Mouse (Mus musculus): ENCODE results near the gene Gm3646. TPM values are rescaled to one million over a fixed set of nuclear protein-coding genes. Genes with fewer than 3 reads are reported as not detected.

Gm3646 gene
- not detected in 2 replicates for polyA plus RNA-seq (2016; fragmentation: Nextera tagmentation; extraction: Ambion mirVana)

GRCm38 (mm10) chr1:39805243-39805979 is at the start of gene Gm3646:
Gene Gm3646, minus strand, starts transcription at chr1:39805332.
- no peaks in the 10 kb centered on the region for H3K9me3 ChIP-seq
- H3K27me3 ChIP-seq (ENCODE audit: insufficient read depth, poor library complexity, severe bottlenecking), result no peaks in the 10 kb centered on the region
- DNase-seq (ENCODE audit: low spot score), result no peak
- H3K27ac ChIP-seq, result no peak within 1 kb of the TSS
- H3K4me3 ChIP-seq, result no peak within 1 kb of the TSS
- H3K4me1 ChIP-seq (replicated peaks), result no peaks in the 10 kb centered on the region
- H3K36me3 ChIP-seq, result no peaks in the 10 kb centered on the region
- WGBS, result 84% methylated on average over 4 of the region's 4 CpGs

GRCm38 (mm10) chr1:39847066-39847465 is 41.9 kb upstream of the Gm3646 start:
- H3K27me3 ChIP-seq (ENCODE audit: insufficient read depth, poor library complexity, severe bottlenecking), result no peaks in the 10 kb centered on the region
- H3K4me1 ChIP-seq (replicated peaks), result peaks cover 15% of the 10 kb centered on the region; the same call in 1 of the 2 replicates
- H3K9me3 ChIP-seq, result no peaks in the 10 kb centered on the region
- H3K27ac ChIP-seq, result no peak overlapping the region
- H3K4me3 ChIP-seq, result no peak overlapping the region
- no peaks in the 10 kb centered on the region for H3K36me3 ChIP-seq
- DNase-seq (ENCODE audit: low spot score), result no peak
- WGBS, result 86% methylated on average over 7 of the region's 7 CpGs

GRCm38 (mm10) chr1:39846031-39846550 is 41.0 kb upstream of the Gm3646 start:
- H3K36me3 ChIP-seq, result no peaks in the 10 kb centered on the region
- DNase-seq (ENCODE audit: low spot score), result no peak
- no peaks in the 10 kb centered on the region for H3K9me3 ChIP-seq
- H3K27ac ChIP-seq, result no peak overlapping the region
- H3K4me1 ChIP-seq (replicated peaks), result peaks cover 6% of the 10 kb centered on the region; the same call in 1 of the 2 replicates
- no peaks in the 10 kb centered on the region for H3K27me3 ChIP-seq (ENCODE audit: insufficient read depth, poor library complexity, severe bottlenecking)
- 69% methylated on average over 4 of the region's 4 CpGs for WGBS
- no peak overlapping the region for H3K4me3 ChIP-seq

GRCm38 (mm10) chr1:39843328-39843727 is 38.2 kb upstream of the Gm3646 start:
- no peaks in the 10 kb centered on the region for H3K36me3 ChIP-seq
- no peak for DNase-seq (ENCODE audit: low spot score)
- no peaks in the 10 kb centered on the region for H3K9me3 ChIP-seq
- H3K4me1 ChIP-seq (replicated peaks), result peaks cover 29% of the 10 kb centered on the region
- H3K27ac ChIP-seq, result no peak overlapping the region
- H3K27me3 ChIP-seq (ENCODE audit: insufficient read depth, poor library complexity, severe bottlenecking), result no peaks in the 10 kb centered on the region
- H3K4me3 ChIP-seq, result no peak overlapping the region
- 80% methylated on average over 5 of the region's 5 CpGs for WGBS

- 92% methylated on average over 14 of the region's 14 CpGs for WGBS
- H3K4me1 ChIP-seq (replicated peaks), result peaks cover 32% of the 10 kb centered on the region
- no peak for DNase-seq (ENCODE audit: low spot score)
- H3K27ac ChIP-seq, result no peak overlapping the region
- no peaks in the 10 kb centered on the region for H3K27me3 ChIP-seq (ENCODE audit: insufficient read depth, poor library complexity, severe bottlenecking)
- no peaks in the 10 kb centered on the region for H3K9me3 ChIP-seq
- no peaks in the 10 kb centered on the region for H3K36me3 ChIP-seq
- no peak overlapping the region for H3K4me3 ChIP-seq
Observed at GRCm38 (mm10) chr1:39842218-39843007, 37.3 kb upstream of the Gm3646 start.

- Histone ChIP-seq H3K4me3 (no peak overlapping the region), H3K27ac (peak overlapping the region; percentile 64), H3K4me1 (replicated peaks) (peaks cover 26% of the 10 kb centered on the region), H3K36me3 (no peaks in the 10 kb centered on the region), H3K9me3 (no peaks in the 10 kb centered on the region), H3K27me3 (ENCODE audit: insufficient read depth, poor library complexity, severe bottlenecking) (no peaks in the 10 kb centered on the region)
- WGBS, result 66% methylated on average over 4 of the region's 4 CpGs
- DNase-seq (ENCODE audit: low spot score), result no peak
Observed at GRCm38 (mm10) chr1:39840856-39841255, 35.7 kb upstream of the Gm3646 start.

- 57% methylated on average over 8 of the region's 8 CpGs for WGBS
- Histone ChIP-seq H3K27me3 (ENCODE audit: insufficient read depth, poor library complexity, severe bottlenecking) (no peaks in the 10 kb centered on the region), H3K36me3 (no peaks in the 10 kb centered on the region), H3K27ac (peak overlapping the region; percentile 75), H3K4me1 (replicated peaks) (peaks cover 26% of the 10 kb centered on the region), H3K4me3 (no peak overlapping the region), H3K9me3 (no peaks in the 10 kb centered on the region)
- DNase-seq (ENCODE audit: low spot score), result no peak
Observed at GRCm38 (mm10) chr1:39839838-39840237, 34.7 kb upstream of the Gm3646 start.

- H3K9me3 ChIP-seq, result no peaks in the 10 kb centered on the region
- H3K36me3 ChIP-seq, result no peaks in the 10 kb centered on the region
- no peaks in the 10 kb centered on the region for H3K27me3 ChIP-seq (ENCODE audit: insufficient read depth, poor library complexity, severe bottlenecking)
- H3K4me1 ChIP-seq (replicated peaks), result peaks cover 26% of the 10 kb centered on the region
- peak; percentile 39 for DNase-seq (ENCODE audit: low spot score)
- WGBS, result 47% methylated on average over 10 of the region's 10 CpGs
- H3K4me3 ChIP-seq, result no peak overlapping the region
- peak overlapping the region; percentile 75 for H3K27ac ChIP-seq
Observed at GRCm38 (mm10) chr1:39839217-39839616, 34.1 kb upstream of the Gm3646 start.

GRCm38 (mm10) chr1:39838487-39839169 is 33.5 kb upstream of the Gm3646 start:
- peak; percentile 43 for DNase-seq (ENCODE audit: low spot score)
- Histone ChIP-seq H3K4me1 (replicated peaks) (peaks cover 26% of the 10 kb centered on the region), H3K27me3 (ENCODE audit: insufficient read depth, poor library complexity, severe bottlenecking) (no peaks in the 10 kb centered on the region), H3K27ac (peak overlapping the region; percentile 75), H3K4me3 (no peak overlapping the region), H3K9me3 (no peaks in the 10 kb centered on the region), H3K36me3 (no peaks in the 10 kb centered on the region)
- WGBS, result 54% methylated on average over 12 of the region's 12 CpGs

GRCm38 (mm10) chr1:39831594-39832039 is 26.5 kb upstream of the Gm3646 start:
- peaks cover 15% of the 10 kb centered on the region for H3K4me1 ChIP-seq (replicated peaks)
- WGBS, result 88% methylated on average over 4 of the region's 4 CpGs
- no peaks in the 10 kb centered on the region for H3K27me3 ChIP-seq (ENCODE audit: insufficient read depth, poor library complexity, severe bottlenecking)
- H3K4me3 ChIP-seq, result no peak overlapping the region
- H3K27ac ChIP-seq, result no peak overlapping the region
- DNase-seq (ENCODE audit: low spot score), result no peak
- H3K36me3 ChIP-seq, result no peaks in the 10 kb centered on the region
- no peaks in the 10 kb centered on the region for H3K9me3 ChIP-seq

- Histone ChIP-seq H3K4me1 (replicated peaks) (peaks cover 15% of the 10 kb centered on the region), H3K27me3 (ENCODE audit: insufficient read depth, poor library complexity, severe bottlenecking) (no peaks in the 10 kb centered on the region), H3K4me3 (no peak overlapping the region), H3K36me3 (no peaks in the 10 kb centered on the region), H3K27ac (no peak overlapping the region), H3K9me3 (no peaks in the 10 kb centered on the region)
- 92% methylated on average over 11 of the region's 11 CpGs for WGBS
- DNase-seq (ENCODE audit: low spot score), result no peak
Observed at GRCm38 (mm10) chr1:39830786-39831593, 25.9 kb upstream of the Gm3646 start.

GRCm38 (mm10) chr1:39824902-39825301 is 19.8 kb upstream of the Gm3646 start:
- no peaks in the 10 kb centered on the region for H3K27me3 ChIP-seq (ENCODE audit: insufficient read depth, poor library complexity, severe bottlenecking)
- no peak for DNase-seq (ENCODE audit: low spot score)
- no peak overlapping the region for H3K4me3 ChIP-seq
- no peak overlapping the region for H3K27ac ChIP-seq
- WGBS, result 82% methylated on average over 4 of the region's 4 CpGs
- no peaks in the 10 kb centered on the region for H3K9me3 ChIP-seq
- peaks cover 22% of the 10 kb centered on the region for H3K4me1 ChIP-seq (replicated peaks)
- H3K36me3 ChIP-seq, result no peaks in the 10 kb centered on the region

Measured in hindbrain, embryonic 10.5 days (tissue).